Mouse (Mus musculus) MEL (cell line): ENCODE measurements around the gene Pla2g2f. TPM values are rescaled to one million over a fixed set of nuclear protein-coding genes. Genes with fewer than 3 reads are reported as not detected.

Source experiments
- DNase-seq: peaks from one replicate; pipeline ENCODE4 v3.0.0; 2011; ENCODE audit warnings: low read depth, low spot score
- H3K27ac ChIP-seq: 2 replicates; pipeline ENCODE4 v1.5.1; 2012; ENCODE audit warnings: low read depth, mild to moderate bottlenecking, control low read depth, low read length, moderate library complexity; ENCODE audit not compliant: control insufficient read depth
- H3K27me3 ChIP-seq, 2 experiments: fragments of 150-350 bp in 1 of 2; sonication (generic) in 1 of 2; 2 replicates each; pipeline ENCODE4 v1.6.1; 2012; ENCODE audit warnings: low read length in 2 of 2, mild to moderate bottlenecking in 2 of 2, improper control_type of control experiment in 1 of 2, moderate library complexity in 1 of 2; ENCODE audit not compliant: insufficient read depth in 2 of 2, control insufficient read depth in 1 of 2
- H3K36me3 ChIP-seq, 2 experiments: 2 replicates each; pipeline ENCODE4 v1.6.1; 2012 to 2014; ENCODE audit warnings: low read length in 2 of 2, improper control_type of control experiment in 1 of 2, inconsistent platforms in 1 of 2, mild to moderate bottlenecking in 1 of 2; ENCODE audit not compliant: insufficient read depth in 2 of 2, control insufficient read depth in 1 of 2
- H3K4me1 ChIP-seq, 2 experiments: fragments of 150-350 bp in 1 of 2; sonication (generic) in 1 of 2; 2 replicates each; pipeline ENCODE4 v1.6.1; 2012; ENCODE audit warnings: low read length in 2 of 2, improper control_type of control experiment in 1 of 2, mild to moderate bottlenecking in 1 of 2; ENCODE audit not compliant: insufficient read depth in 2 of 2, control insufficient read depth in 1 of 2
- H3K4me3 ChIP-seq, 2 experiments: fragments of 150-350 bp in 1 of 2; sonication (generic) in 1 of 2; 2 replicates each; pipeline ENCODE4 v1.5.1; 2012; ENCODE audit warnings: low read depth in 2 of 2, low read length in 2 of 2, mild to moderate bottlenecking in 2 of 2, moderate library complexity in 2 of 2, control low read depth in 1 of 2, improper control_type of control experiment in 1 of 2; ENCODE audit not compliant: control insufficient read depth in 1 of 2, insufficient read depth in 1 of 2
- H3K79me2 ChIP-seq: 2 replicates; pipeline ENCODE4 v1.6.1; 2012; ENCODE audit warnings: mild to moderate bottlenecking, low read length, moderate library complexity; ENCODE audit not compliant: control insufficient read depth, poor library complexity, insufficient read depth
- H3K9ac ChIP-seq: 2 replicates; pipeline ENCODE4 v1.6.1; 2012; ENCODE audit warnings: low read depth, mild to moderate bottlenecking, control low read depth, low read length, moderate library complexity; ENCODE audit not compliant: control insufficient read depth, poor library complexity, severe bottlenecking
- H3K9me3 ChIP-seq: fragments of 150-350 bp; sonication (generic); replicated peaks from 2 replicates; pipeline ENCODE4 v1.6.1; 2012; ENCODE audit warnings: mild to moderate bottlenecking, low read length, improper control_type of control experiment, moderate library complexity; ENCODE audit not compliant: insufficient read depth
- CHD1 ChIP-seq: IDR thresholded peaks from 2 replicates; pipeline ENCODE4 v1.6.1; 2012; ENCODE audit warnings: low read depth, mild to moderate bottlenecking, inconsistent platforms, low read length, improper control_type of control experiment
- E2F4 ChIP-seq: IDR thresholded peaks from 2 replicates; pipeline ENCODE4 v1.6.1; 2011; ENCODE audit warnings: low read depth, low read length, improper control_type of control experiment, borderline replicate concordance
- ELF1 ChIP-seq: IDR thresholded peaks from 2 replicates; pipeline ENCODE4 v1.6.1; 2014; ENCODE audit warnings: low read depth, mild to moderate bottlenecking, inconsistent platforms, low read length, improper control_type of control experiment, moderate library complexity
- ETS1 ChIP-seq: IDR thresholded peaks from 2 replicates; pipeline ENCODE4 v1.6.1; 2012; ENCODE audit warnings: low read depth, mild to moderate bottlenecking, inconsistent platforms, low read length, improper control_type of control experiment, moderate library complexity
- KAT2A ChIP-seq: conservative IDR thresholded peaks from 2 replicates; pipeline ENCODE4 v1.6.1; 2012; ENCODE audit warnings: low read depth, low read length, improper control_type of control experiment, inconsistent platforms
- MAFK ChIP-seq: IDR thresholded peaks from 2 replicates; pipeline ENCODE4 v1.6.1; 2011; ENCODE audit warnings: low read depth, mild to moderate bottlenecking, low read length, improper control_type of control experiment, borderline replicate concordance
- MAX ChIP-seq: IDR thresholded peaks from 2 replicates; pipeline ENCODE4 v1.6.1; 2011; ENCODE audit warnings: low read length, improper control_type of control experiment
- MAZ ChIP-seq: IDR thresholded peaks from 2 replicates; pipeline ENCODE4 v1.6.1; 2012; ENCODE audit warnings: low read depth, mild to moderate bottlenecking, inconsistent platforms, low read length, improper control_type of control experiment
- MEF2A ChIP-seq: IDR thresholded peaks from 2 replicates; pipeline ENCODE4 v1.6.1; 2014; ENCODE audit warnings: low read depth, mild to moderate bottlenecking, inconsistent platforms, low read length, improper control_type of control experiment; ENCODE audit not compliant: poor library complexity, insufficient replicate concordance, severe bottlenecking; ENCODE audit errors: extremely low read depth
- MXI1 ChIP-seq: IDR thresholded peaks from 2 replicates; pipeline ENCODE4 v1.6.1; 2011; ENCODE audit warnings: mild to moderate bottlenecking, low read depth, low read length, improper control_type of control experiment
- MYB ChIP-seq: IDR thresholded peaks from 2 replicates; pipeline ENCODE4 v1.6.1; 2011; ENCODE audit warnings: mild to moderate bottlenecking, low read depth, low read length, improper control_type of control experiment
- NRF1 ChIP-seq: IDR thresholded peaks from 2 replicates; pipeline ENCODE4 v1.6.1; 2014; ENCODE audit warnings: low read depth, mild to moderate bottlenecking, inconsistent platforms, low read length, improper control_type of control experiment, moderate library complexity; ENCODE audit not compliant: poor library complexity, insufficient read depth, severe bottlenecking
- POLR2AphosphoS2 ChIP-seq: IDR thresholded peaks from 2 replicates; pipeline ENCODE4 v1.6.1; 2011; ENCODE audit warnings: low read length, improper control_type of control experiment
- POLR2AphosphoS5 ChIP-seq: IDR thresholded peaks from 2 replicates; pipeline ENCODE4 v1.6.1; 2012; ENCODE audit warnings: low read depth, borderline replicate concordance, mild to moderate bottlenecking, inconsistent platforms, low read length, moderate library complexity, mixed read lengths
- RAD21 ChIP-seq: IDR thresholded peaks from 2 replicates; pipeline ENCODE4 v1.6.1; 2011; ENCODE audit warnings: mild to moderate bottlenecking, low read depth, low read length, improper control_type of control experiment
- SMC3 ChIP-seq: IDR thresholded peaks from 2 replicates; pipeline ENCODE4 v1.6.1; 2011; ENCODE audit warnings: low read depth, low read length, improper control_type of control experiment
- TAL1 ChIP-seq: IDR thresholded peaks from 2 replicates; pipeline ENCODE4 v1.6.1; 2012; ENCODE audit warnings: mild to moderate bottlenecking, inconsistent platforms, low read length, moderate library complexity, mixed read lengths
- TCF12 ChIP-seq: IDR thresholded peaks from 2 replicates; pipeline ENCODE4 v1.6.1; 2014; ENCODE audit warnings: low read depth, mild to moderate bottlenecking, inconsistent platforms, low read length, improper control_type of control experiment, moderate library complexity
- ZC3H11A ChIP-seq: IDR thresholded peaks from 2 replicates; pipeline ENCODE4 v1.6.1; 2012; ENCODE audit warnings: low read depth, mild to moderate bottlenecking, inconsistent platforms, low read length, improper control_type of control experiment
- ZKSCAN1 ChIP-seq: IDR thresholded peaks from 2 replicates; pipeline ENCODE4 v1.6.1; 2012; ENCODE audit warnings: low read depth, mild to moderate bottlenecking, inconsistent platforms, low read length, improper control_type of control experiment, moderate library complexity
- ZNF384 ChIP-seq: IDR thresholded peaks from 2 replicates; pipeline ENCODE4 v1.6.1; 2012; ENCODE audit warnings: low read depth, mild to moderate bottlenecking, inconsistent platforms, low read length, improper control_type of control experiment
- polyA plus RNA-seq, 2 experiments: library from polyadenylated mRNA; stranded (reverse) in 1 of 2; unstranded in 1 of 2; fragments of >175 nt in 1 of 2; fragments of >200 nt in 1 of 2; gene quantifications; 2 replicates each; pipeline versions ENCODE4 v1.2.1 to v1.2.4; 2012; ENCODE audit warnings: low replicate concordance in 2 of 2, low read depth in 1 of 2; ENCODE audit not compliant: insufficient read length in 2 of 2, insufficient read depth in 1 of 2, missing spikeins in 1 of 2
- total RNA-seq: library from RNA; depleted of rRNA; stranded (reverse); fragments of 300-350 nt; gene quantifications from 2 replicates; pipeline ENCODE4 v1.2.3, GENCODE M21; 2012

Gene Pla2g2f
- total and polyA plus RNA-seq, 3 experiments: not detected

GRCm38 (mm10) chr4:138745884-138746283, 11.5 kb downstream of the Pla2g2f start:
- H3K9me3 ChIP-seq: no peaks in the 10 kb centered on the region
- no peaks in the 10 kb centered on the region for H3K4me1 ChIP-seq
- H3K27me3 ChIP-seq: no peaks in the 10 kb centered on the region
- H3K79me2 ChIP-seq: no peaks in the 10 kb centered on the region
- no peak overlapping the region for H3K4me3 ChIP-seq
- DNase-seq: no peak
- H3K27ac ChIP-seq: no peak overlapping the region
- H3K9ac ChIP-seq: no peak overlapping the region
- H3K36me3 ChIP-seq: no peaks in the 10 kb centered on the region
- no peak for TF ChIP-seq POLR2AphosphoS2
- TF ChIP-seq ETS1: no peak
- TF ChIP-seq MYB: no peak
- TF ChIP-seq ZC3H11A: no peak
- no peak for TF ChIP-seq ELF1
- TF ChIP-seq ZKSCAN1: no peak
- no peak for TF ChIP-seq MEF2A
- TF ChIP-seq E2F4: no peak
- no peak for TF ChIP-seq SMC3
- no peak for TF ChIP-seq TAL1
- TF ChIP-seq MAX: no peak
- no peak for TF ChIP-seq MXI1
- no peak for TF ChIP-seq NRF1
- TF ChIP-seq, all 39 proteins: peak for 0

GRCm38 (mm10) chr4:138739136-138739851, 18.1 kb downstream of the Pla2g2f start:
- no peaks in the 10 kb centered on the region for H3K4me1 ChIP-seq
- H3K79me2 ChIP-seq: no peaks in the 10 kb centered on the region
- H3K27me3 ChIP-seq: no peaks in the 10 kb centered on the region
- no peak for TF ChIP-seq MAFK
- H3K36me3 ChIP-seq: no peaks in the 10 kb centered on the region
- H3K9me3 ChIP-seq: no peaks in the 10 kb centered on the region
- no peak for DNase-seq
- H3K9ac ChIP-seq: no peak overlapping the region
- no peak overlapping the region for H3K4me3 ChIP-seq
- no peak overlapping the region for H3K27ac ChIP-seq

- no peak within 1 kb of the TSS for H3K27ac ChIP-seq
- no peak within 1 kb of the TSS for H3K9ac ChIP-seq
- H3K36me3 ChIP-seq: no peaks in the 10 kb centered on the region
- no peak within 1 kb of the TSS for H3K4me3 ChIP-seq
- H3K27me3 ChIP-seq: no peaks in the 10 kb centered on the region
- H3K4me1 ChIP-seq: no peaks in the 10 kb centered on the region
- H3K79me2 ChIP-seq: no peaks in the 10 kb centered on the region
- TF ChIP-seq ELF1: no peak
- TF ChIP-seq ETS1: no peak
- no peak for TF ChIP-seq MEF2A
- TF ChIP-seq MAX: no peak
- TF ChIP-seq MYB: no peak
- TF ChIP-seq E2F4: no peak
- TF ChIP-seq KAT2A: no peak
- no peak for TF ChIP-seq TCF12
- no peak for TF ChIP-seq ZNF384
- no peak for TF ChIP-seq SMC3
- TF ChIP-seq MAZ: no peak
- TF ChIP-seq RAD21: no peak
- TF ChIP-seq POLR2AphosphoS5: no peak
- TF ChIP-seq CHD1: no peak
- no peak for DNase-seq
- H3K9me3 ChIP-seq: no peaks in the 10 kb centered on the region
These were observed 20.4 kb downstream of the Pla2g2f start, which contains the start of gene Ubxn10 for GRCm38 (mm10) chr4:138737031-138737430. TSS of gene Ubxn10 (minus strand) at chr4:138737167.
